Mouse (Mus musculus) E14TG2a.4 (cell line): ENCODE results near the gene Gm17604.

ENCODE experiments used
- CTCF ChIP-seq: conservative IDR thresholded peaks from 2 replicates; pipeline ENCODE4 v1.5.1; 2014; ENCODE audit warnings: low read length
- NANOG ChIP-seq: IDR thresholded peaks from 2 replicates; pipeline ENCODE4 v1.6.1; 2014; ENCODE audit warnings: borderline replicate concordance, low read length, mixed read lengths
- POU5F1 ChIP-seq: IDR thresholded peaks from 2 replicates; pipeline ENCODE4 v1.6.1; 2014; ENCODE audit warnings: low read length, borderline replicate concordance

DNA sequence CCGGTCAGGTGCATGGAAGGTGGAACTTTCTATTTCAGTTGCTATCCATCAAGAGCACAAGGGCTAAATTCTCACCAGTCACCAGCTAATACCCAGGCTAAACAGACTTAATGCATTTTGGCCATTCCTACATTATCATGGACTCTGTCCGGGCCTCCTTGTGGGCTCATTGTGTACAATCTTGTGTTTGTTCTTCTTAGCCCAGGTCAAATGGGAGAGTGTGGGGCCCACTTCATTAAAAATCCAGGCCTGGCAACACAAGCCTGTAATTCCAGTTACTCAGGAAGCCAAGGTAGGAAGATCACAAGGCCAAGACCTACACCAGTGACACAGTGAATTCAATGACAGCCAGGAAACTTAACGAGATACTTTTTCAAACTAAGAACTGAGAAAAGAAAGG, 33.4 kb downstream of the Gm17604 start:
- TF ChIP-seq CTCF (no peak), POU5F1 (no peak), NANOG (no peak)
